Mouse (Mus musculus): ENCODE results near the gene S100a8.

Gene S100a8

DNA sequence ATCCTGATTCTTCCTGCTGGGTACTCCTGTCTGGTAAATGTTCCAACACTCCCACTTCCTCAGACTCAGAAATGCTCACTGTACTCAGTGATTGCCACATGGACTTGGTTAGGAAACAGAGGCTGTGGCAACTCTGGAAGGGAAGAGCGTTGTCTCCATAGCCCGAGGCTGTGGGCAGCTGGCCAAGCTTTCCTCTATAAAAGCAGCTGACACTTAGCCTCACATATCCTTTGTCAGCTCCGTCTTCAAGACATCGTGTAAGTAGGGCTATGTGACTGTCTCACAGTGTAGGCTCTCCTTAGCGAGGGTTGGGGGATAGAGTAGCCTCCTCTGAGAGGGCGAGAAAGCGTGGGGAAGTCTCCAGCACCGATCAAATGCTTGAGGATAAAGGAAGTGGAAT lies at the start of gene S100a8:
S100a8 (plus strand) TSS at position 133 of the 400 bp plus-strand sequence.
- DNase-seq (ENCODE audit: low read depth): peak; percentile 37

- no peak for DNase-seq (ENCODE audit: low read depth)
Measured at GRCm38 (mm10) chr3:90621552-90621951, 47.2 kb upstream of the S100a8 start.

GRCm38 (mm10) chr3:90623435-90624071 lies 45.2 kb upstream of the S100a8 start:
- DNase-seq (ENCODE audit: low read depth): peak; percentile 19

GRCm38 (mm10) chr3:90625496-90625895 lies 43.3 kb upstream of the S100a8 start:
- DNase-seq (ENCODE audit: low read depth): no peak

GRCm38 (mm10) chr3:90626266-90627021 lies 42.3 kb upstream of the S100a8 start:
- no peak for DNase-seq (ENCODE audit: low read depth)

GRCm38 (mm10) chr3:90627366-90627765 lies 41.4 kb upstream of the S100a8 start:
- peak; percentile 58 for DNase-seq (ENCODE audit: low read depth)

DNA sequence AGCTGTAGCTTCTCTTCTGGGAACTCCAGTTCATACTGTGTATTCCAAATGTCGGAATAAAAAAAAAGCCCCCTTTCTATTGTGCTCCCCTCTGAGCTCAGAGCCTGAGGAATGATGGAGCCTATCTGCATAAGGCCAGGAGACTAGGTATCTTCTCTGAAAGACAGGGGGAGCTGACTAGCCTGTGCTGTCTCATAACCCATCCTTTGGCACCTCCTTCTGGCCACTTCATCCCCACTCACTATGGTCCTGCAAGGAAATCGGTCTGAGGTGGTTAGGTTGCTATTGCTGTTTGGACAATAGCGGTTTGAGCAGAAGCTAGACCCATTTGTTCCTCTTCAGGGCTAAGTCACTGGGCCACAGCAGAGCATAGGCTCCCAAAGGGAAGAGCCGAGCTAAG lies 41.0 kb upstream of the S100a8 start:
- peak; percentile 73 for DNase-seq (ENCODE audit: low read depth)

DNA sequence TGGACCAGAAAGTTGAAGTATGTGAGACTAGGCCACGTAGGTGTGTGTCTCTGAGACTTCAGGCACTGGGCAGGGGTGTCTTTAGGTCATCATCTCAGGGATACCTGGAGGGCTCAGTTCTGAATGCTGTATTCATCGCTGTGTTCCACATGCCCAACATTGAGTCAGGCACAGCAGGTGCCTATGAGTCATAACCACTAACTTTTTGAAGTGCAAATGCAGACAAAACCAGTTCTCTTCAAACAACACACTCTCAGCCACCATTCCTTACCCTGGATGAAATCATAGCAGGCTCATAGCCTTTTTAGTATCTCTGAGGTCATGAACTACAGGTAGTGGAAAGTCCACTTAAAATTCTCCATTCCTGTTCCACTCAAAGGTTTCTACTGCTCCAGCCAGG lies 39.5 kb upstream of the S100a8 start:
- DNase-seq (ENCODE audit: low read depth): peak; percentile 22

GRCm38 (mm10) chr3:90631984-90632383 lies 36.8 kb upstream of the S100a8 start:
- no peak for DNase-seq (ENCODE audit: low read depth)

DNA sequence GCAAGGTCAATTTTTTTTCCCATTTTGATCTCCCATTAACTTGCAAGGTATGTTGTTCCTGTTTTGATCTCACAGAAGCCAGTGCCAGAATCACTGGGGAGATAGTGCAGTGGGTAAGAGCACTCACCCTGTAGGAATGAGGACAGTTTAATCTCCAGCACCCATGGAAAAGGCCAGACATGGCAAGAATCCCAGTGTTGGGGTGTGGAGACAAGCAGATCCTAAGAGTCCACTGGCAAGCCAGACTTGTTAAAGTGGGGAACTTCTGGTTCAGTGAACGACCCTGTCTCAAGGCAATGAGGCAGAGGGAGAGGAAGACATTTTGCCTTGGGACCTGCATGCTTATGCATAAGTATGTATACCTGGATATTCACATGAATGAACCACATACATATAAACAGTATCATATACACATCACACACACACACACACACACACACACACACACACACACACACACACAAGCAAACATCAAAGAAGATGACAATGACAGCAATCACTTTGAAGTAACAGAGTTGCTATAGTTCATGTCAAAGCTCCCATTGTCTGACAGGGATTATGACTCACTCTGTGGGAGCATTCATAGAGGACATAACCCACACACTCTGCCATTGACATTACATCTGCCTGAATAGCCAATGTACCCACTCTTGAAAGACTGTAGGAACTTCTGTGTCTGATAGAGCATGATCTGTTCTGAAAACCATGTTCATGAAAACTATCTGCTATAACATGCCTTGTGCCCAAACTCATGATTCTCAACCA lies 30.1 kb upstream of the S100a8 start:
- DNase-seq (ENCODE audit: low read depth): no peak

DNA sequence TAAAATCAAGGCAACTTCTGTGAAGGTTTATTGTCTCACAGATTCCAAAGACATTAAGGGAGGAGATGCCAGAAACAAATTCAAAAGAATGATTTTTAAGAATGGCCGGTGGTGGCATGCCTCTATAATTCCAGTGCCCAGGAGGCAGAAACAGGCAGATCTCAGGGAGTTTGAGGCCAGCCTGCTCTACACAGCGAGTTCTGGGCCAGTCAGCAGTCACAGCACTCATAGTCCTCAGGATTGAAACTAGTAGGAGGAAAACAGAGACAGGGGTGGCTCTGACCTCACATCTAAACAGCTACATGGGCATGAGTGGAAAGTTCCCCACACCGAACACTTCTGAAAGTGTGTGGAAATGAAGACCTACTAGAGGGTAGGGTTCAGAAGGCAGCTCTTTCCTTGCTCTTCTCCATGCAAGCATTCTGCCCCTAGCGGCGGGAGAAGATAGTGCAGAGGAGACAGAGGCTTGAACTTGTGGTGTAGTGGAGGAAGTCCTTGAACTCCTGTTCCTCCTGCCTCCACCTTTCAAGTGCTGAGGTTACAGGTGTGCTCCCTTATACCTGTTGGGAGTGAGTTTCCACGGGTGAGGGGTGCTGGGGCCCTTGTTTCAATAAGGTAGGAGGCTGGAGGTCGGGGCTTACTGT lies 29.1 kb upstream of the S100a8 start:
- peak; percentile 71 for DNase-seq (ENCODE audit: low read depth)

GRCm38 (mm10) chr3:90640981-90641380 lies 27.8 kb upstream of the S100a8 start:
- no peak for DNase-seq (ENCODE audit: low read depth)

GRCm38 (mm10) chr3:90644220-90644619 lies 24.6 kb upstream of the S100a8 start:
- DNase-seq (ENCODE audit: low read depth): peak; percentile 69

DNA sequence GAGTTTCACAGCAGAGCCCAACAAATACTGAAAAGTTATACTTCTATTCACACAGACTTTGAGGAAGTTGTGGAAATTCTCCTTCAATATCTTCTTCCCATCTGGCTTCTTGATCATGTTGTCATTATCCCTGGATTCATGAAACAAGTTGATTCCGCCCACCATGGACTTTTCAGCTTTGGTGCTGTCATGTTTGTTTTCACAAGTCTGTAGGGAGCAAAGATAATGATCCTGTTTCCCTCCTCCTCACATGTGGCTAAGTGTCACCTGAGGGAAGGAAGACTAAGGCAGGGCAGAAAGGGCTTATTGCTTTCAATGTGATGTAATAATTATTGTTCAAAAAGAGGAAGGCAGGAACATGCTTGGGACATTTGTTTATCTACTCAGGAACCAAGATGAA lies 21.5 kb upstream of the S100a8 start:
- DNase-seq (ENCODE audit: low read depth): no peak

DNA sequence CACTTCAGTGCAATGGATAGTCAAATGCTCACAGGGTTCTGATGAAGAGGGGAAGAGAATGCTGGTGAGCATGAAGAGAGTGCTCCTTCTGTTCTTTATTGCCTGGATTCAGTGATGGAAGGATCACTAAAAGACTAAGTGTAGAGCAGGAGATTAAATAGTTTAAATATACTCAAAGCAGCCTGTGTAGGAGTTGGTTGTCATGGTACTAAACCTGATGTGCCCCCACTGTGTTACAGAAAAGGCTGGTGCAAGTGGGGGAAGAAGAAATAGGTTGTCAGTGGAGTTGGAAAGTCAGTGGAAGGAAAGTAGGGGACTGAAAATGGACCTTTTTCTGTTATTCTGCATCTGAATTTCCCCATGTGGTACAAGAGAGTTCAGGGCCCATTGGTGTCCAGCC lies 19.8 kb upstream of the S100a8 start:
- DNase-seq (ENCODE audit: low read depth): no peak

- no peak for DNase-seq (ENCODE audit: low read depth)
Measured at GRCm38 (mm10) chr3:90649832-90650231, 18.9 kb upstream of the S100a8 start.

GRCm38 (mm10) chr3:90652878-90653508 lies 15.8 kb upstream of the S100a8 start:
- DNase-seq (ENCODE audit: low read depth): peak; percentile 71

DNA sequence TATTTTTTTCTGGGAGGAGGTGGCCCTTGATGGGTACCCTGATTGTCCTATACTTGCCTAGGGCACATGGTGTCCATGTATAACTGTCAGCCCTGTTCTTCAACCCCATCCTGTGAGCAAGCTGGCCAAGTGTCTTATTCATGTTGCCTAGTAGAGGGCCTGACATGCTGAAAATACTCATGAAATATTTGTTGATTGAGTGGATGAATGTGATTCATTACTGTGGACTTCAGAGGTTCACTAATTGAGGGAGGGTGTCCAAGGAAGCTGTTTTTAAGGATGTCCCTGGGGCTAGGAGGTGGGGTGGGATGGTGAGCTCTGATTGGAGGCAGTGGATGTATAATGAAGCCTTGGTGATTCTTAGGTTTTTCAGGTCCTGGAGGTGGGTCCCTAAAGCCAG lies 15.1 kb upstream of the S100a8 start, which contains the start of gene S100a7a:
S100a7a (plus strand) TSS at position 301 of the 400 bp plus-strand sequence.
- DNase-seq (ENCODE audit: low read depth): no peak

- peak; percentile 44 for DNase-seq (ENCODE audit: low read depth)
Measured at GRCm38 (mm10) chr3:90657405-90657804, 11.4 kb upstream of the S100a8 start.

- peak; percentile 26 for DNase-seq (ENCODE audit: low read depth)
Measured at GRCm38 (mm10) chr3:90659364-90660044, 9.3 kb upstream of the S100a8 start.

DNA sequence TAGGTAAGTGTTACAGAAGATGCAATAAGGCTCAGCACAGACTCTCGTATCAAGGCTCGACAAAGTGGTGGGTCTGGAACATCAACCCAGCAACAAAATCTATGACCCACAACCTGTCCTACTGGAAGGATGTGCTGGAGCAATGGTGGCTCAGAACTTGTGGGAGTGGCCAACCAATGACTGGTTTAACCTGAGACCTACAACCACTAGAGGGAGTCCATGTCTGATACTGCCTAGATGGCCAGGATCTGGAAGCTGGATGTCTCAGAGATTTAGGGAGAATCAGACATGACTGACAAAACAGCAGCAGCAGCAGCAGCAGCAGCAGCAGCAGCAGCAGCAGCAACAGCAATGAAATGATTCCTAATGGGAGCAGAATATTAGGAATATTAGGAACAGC lies 4.6 kb upstream of the S100a8 start:
- DNase-seq (ENCODE audit: low read depth): peak; percentile 58

Measured in 416B (cell line).